Mouse (Mus musculus): ENCODE measurements around the gene Gstp1.

DNA sequence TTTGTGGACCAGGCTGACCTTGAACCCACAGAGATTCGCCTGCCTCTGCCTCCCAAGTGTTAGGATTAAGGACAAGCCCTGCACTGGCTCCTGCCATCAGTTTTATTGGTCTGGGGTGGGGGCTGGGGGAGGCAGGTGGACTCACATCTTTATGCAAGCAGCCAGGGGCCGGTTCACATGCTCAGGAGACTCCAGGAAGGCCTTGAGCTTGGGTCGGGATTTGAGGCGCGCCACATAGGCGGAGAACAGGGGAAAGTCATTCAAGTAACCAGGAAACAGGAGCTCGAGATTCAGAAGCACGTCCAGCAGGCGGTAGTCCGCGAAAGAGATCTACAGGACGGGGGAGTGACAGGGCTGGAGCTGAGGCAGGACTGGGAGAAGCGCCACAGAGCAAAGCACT lies 19.6 kb upstream of the Gstp1 start:
- TF ChIP-seq CTCF (IDR thresholded peaks at IDR 0.05; ENCODE audit: control insufficient read depth, insufficient read depth, insufficient read length) (no peak), USF1 (IDR thresholded peaks at IDR 0.05; ENCODE audit: low read depth) (no peak), CEBPB (IDR thresholded peaks at IDR 0.05; ENCODE audit: low read depth) (no peak), FOSL1 (IDR thresholded peaks at IDR 0.05; ENCODE audit: insufficient read depth, low read length, poor library complexity, severe bottlenecking) (no peak), MYOD1 (IDR thresholded peaks at IDR 0.05; ENCODE audit: control insufficient read depth, insufficient read length, low read depth) (no peak)
